Mouse (Mus musculus) limb, embryonic 13.5 days (tissue): Measurements from ENCODE around the gene CN725425. TPM values are rescaled to one million over a fixed set of nuclear protein-coding genes. Genes with fewer than 3 reads are reported as not detected.
A peak's percentile ranks its signal among the peaks of the same experiment; 100 is the strongest.

Experiments used
- ATAC-seq: fragments of 200-750 bp; cut with Nextera tagmentation; 2 replicates; pipeline ENCODE4 v1.8.0; 2017; ENCODE audit warnings: low read depth, moderate number of reproducible peaks, moderate TSS enrichment; ENCODE audit not compliant: low FRiP score
- H3K27ac ChIP-seq: fragments of 300-500 bp; sonication (generic); 2 replicates; pipeline ENCODE4 v1.5.1; 2015; ENCODE audit warnings: inconsistent platforms, mild to moderate bottlenecking, moderate library complexity
- H3K27me3 ChIP-seq: fragments of 300-500 bp; sonication (generic); 2 replicates; pipeline ENCODE4 v1.6.1; 2015; ENCODE audit warnings: mild to moderate bottlenecking, inconsistent platforms
- H3K36me3 ChIP-seq: fragments of 300-500 bp; sonication (generic); 2 replicates; pipeline ENCODE4 v1.6.1; 2015; ENCODE audit warnings: inconsistent platforms, mild to moderate bottlenecking, moderate library complexity
- H3K4me1 ChIP-seq: fragments of 300-500 bp; sonication (generic); 2 replicates; pipeline ENCODE4 v1.6.1; 2015; ENCODE audit warnings: inconsistent platforms
- H3K4me2 ChIP-seq: fragments of 300-500 bp; sonication (generic); replicated peaks from 2 replicates; pipeline ENCODE4 v1.6.1; 2015; ENCODE audit warnings: inconsistent platforms, mild to moderate bottlenecking, moderate library complexity
- H3K4me3 ChIP-seq: fragments of 300-500 bp; sonication (generic); 2 replicates; pipeline ENCODE4 v1.5.1; 2015; ENCODE audit warnings: moderate library complexity, mild to moderate bottlenecking, inconsistent platforms
- H3K9ac ChIP-seq: fragments of 300-500 bp; sonication (generic); 2 replicates; pipeline ENCODE4 v1.6.1; 2015; ENCODE audit warnings: mild to moderate bottlenecking, inconsistent platforms
- H3K9me3 ChIP-seq: fragments of 300-500 bp; sonication (generic); 2 replicates; pipeline ENCODE4 v1.6.1; 2016; ENCODE audit warnings: inconsistent platforms
- WGBS: fragments of 180-500 bp; shearing (Covaris S2); methylation state at CpG from one replicate; pipeline ENCODE4 v1.1.7; 2015; 5-methylcytosine and 5-hydroxymethylcytosine counted together
- polyA plus RNA-seq: library from polyadenylated mRNA; unstranded; fragments of >200 nt; fragmentation: Nextera tagmentation; extraction: Ambion mirVana; gene quantifications from 2 replicates; pipeline ENCODE4 v1.2.1, GENCODE M21; 2015

The CN725425 gene
- polyA plus RNA-seq, 1 experiment from 2014 or later, result not detected

DNA sequence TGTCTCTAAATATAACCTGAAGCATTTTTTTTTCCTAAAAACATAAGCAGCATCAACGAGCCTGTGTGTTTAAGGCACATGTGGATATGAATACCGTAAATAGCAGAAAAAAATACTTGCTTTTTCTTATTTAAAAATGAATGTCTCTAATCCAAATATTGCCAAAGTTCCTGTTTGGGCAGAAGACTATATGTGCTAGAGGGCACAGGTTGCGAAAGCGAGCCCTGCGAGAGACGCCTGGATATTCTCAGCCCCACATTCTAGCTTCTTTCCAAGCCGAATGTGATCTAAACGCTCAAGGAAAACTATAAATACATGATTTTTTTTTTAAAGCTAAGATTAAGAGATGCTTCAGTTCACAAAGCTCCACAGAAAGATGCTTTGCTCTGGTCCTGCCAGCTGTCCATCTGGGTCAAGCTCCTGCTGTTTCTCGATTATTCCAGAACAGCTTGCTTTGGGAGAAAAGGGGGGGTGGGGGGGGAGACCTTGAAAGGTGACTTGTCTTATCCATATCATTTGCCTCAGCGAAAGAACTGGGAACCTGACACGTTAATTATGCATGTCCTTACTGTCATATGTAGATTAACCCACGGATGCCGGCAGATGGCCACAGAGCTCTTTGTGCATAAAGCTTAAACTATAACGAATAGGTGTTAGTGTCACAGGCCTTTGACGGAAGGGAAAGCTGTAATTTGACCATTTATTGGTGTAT lies 19.2 kb upstream of the CN725425 start:
- H3K4me2 ChIP-seq, result no peak overlapping the region
- H3K4me3 ChIP-seq, result no peak overlapping the region
- no peaks in the 10 kb centered on the region for H3K27me3 ChIP-seq
- 71% methylated on average over 15 of the region's 15 CpGs for WGBS
- no peaks in the 10 kb centered on the region for H3K36me3 ChIP-seq
- no peaks in the 10 kb centered on the region for H3K4me1 ChIP-seq
- ATAC-seq, result no peak
- no peak overlapping the region for H3K9ac ChIP-seq
- no peak overlapping the region for H3K27ac ChIP-seq
- H3K9me3 ChIP-seq, result no peaks in the 10 kb centered on the region

DNA sequence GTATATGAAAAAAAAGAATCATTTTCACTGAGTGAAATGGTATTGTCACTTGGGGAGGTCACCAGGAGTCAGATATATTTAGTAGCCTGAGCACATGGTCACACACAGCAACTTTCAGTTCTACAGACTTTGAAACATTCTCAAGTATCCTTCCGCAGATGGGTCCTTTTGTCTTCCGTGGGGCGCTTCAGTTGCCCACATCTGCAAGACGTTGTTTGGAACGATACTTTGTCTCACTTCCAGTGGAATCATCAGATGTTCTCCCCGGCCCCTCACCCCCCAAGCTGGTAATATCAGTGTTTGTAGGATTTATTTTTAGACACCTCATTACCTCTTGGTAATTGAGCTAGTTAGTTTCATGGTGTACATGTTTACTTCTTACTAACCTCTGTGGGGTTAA lies 12.9 kb upstream of the CN725425 start:
- peaks cover 12% of the 10 kb centered on the region for H3K4me1 ChIP-seq
- no peak overlapping the region for H3K4me2 ChIP-seq
- no peaks in the 10 kb centered on the region for H3K9me3 ChIP-seq
- H3K9ac ChIP-seq, result no peak overlapping the region
- WGBS, result 80% methylated on average over 6 of the region's 6 CpGs
- no peak for ATAC-seq
- no peak overlapping the region for H3K27ac ChIP-seq
- H3K4me3 ChIP-seq, result no peak overlapping the region
- H3K36me3 ChIP-seq, result no peaks in the 10 kb centered on the region
- H3K27me3 ChIP-seq, result peaks cover 3% of the 10 kb centered on the region; the same call in 1 of the 2 replicates

DNA sequence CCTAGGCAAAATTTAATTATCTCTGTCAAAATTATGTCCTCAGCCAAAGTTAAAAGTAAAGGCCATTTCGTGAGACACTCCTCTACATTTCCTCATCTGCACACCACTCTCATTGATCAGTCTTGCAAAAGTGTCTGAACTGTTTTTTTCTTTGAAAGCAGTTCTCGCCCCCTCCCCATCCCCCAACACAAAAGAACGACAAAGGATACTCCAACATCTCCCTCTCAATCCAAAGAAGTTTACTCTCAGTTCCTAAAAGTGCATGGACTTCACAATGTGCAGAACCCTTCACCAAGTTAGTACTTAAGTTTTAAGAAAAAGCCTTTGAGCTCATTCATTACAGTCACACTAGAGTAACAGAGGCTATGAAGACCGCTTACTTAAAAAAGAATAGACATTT lies 9.3 kb upstream of the CN725425 start:
- Histone ChIP-seq H3K9ac (no peak overlapping the region), H3K9me3 (no peaks in the 10 kb centered on the region), H3K4me3 (peak overlapping the region; percentile 50), H3K4me2 (peak overlapping the region; percentile 79), H3K27me3 (peaks cover 3% of the 10 kb centered on the region; the same call in 1 of the 2 replicates), H3K27ac (no peak overlapping the region), H3K4me1 (peaks cover 12% of the 10 kb centered on the region), H3K36me3 (no peaks in the 10 kb centered on the region)
- WGBS, result 39% methylated on average over 4 of the region's 4 CpGs
- no peak for ATAC-seq

DNA sequence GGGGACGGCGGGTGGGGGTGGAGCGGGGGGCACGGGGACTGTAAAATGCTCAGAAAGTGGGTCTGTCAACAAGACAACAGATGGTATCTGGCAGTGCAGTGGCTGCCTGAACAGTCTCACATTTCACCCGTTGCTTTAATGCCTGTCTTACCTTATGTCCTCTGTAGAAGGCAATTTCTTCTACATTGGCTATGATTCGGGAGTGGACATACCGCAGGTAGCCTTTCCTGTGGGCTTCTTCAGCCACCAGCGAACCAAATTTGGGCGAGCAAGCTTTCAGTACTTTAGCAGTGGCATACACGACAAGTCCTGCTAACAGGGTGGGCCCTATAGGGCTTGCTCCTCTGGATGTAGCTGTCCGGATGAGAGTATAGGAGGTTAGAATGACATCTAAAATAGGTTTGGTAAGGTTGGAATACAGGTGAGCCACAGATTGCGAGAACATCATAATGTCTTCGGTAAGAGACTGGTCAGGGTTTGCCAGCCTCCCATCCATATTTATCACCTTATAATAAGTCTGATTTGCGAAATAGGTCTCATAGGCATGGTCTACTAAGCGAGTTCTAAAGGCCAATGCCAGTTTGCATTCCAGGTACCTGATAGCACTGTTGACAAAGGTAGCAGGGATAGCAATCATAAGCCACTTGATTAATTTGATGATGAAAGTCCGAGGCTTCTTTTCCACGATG lies 8.6 kb upstream of the CN725425 start:
- Histone ChIP-seq H3K4me2 (peak overlapping the region; percentile 79), H3K4me3 (peak overlapping the region; percentile 50), H3K27me3 (peaks cover 3% of the 10 kb centered on the region; the same call in 1 of the 2 replicates), H3K9me3 (no peaks in the 10 kb centered on the region), H3K27ac (no peak overlapping the region), H3K4me1 (peaks cover 12% of the 10 kb centered on the region), H3K9ac (peak overlapping the region; percentile 61; the same call in 1 of the 2 replicates), H3K36me3 (no peaks in the 10 kb centered on the region)
- 40% methylated on average over 17 of the region's 17 CpGs for WGBS
- ATAC-seq, result no peak

DNA sequence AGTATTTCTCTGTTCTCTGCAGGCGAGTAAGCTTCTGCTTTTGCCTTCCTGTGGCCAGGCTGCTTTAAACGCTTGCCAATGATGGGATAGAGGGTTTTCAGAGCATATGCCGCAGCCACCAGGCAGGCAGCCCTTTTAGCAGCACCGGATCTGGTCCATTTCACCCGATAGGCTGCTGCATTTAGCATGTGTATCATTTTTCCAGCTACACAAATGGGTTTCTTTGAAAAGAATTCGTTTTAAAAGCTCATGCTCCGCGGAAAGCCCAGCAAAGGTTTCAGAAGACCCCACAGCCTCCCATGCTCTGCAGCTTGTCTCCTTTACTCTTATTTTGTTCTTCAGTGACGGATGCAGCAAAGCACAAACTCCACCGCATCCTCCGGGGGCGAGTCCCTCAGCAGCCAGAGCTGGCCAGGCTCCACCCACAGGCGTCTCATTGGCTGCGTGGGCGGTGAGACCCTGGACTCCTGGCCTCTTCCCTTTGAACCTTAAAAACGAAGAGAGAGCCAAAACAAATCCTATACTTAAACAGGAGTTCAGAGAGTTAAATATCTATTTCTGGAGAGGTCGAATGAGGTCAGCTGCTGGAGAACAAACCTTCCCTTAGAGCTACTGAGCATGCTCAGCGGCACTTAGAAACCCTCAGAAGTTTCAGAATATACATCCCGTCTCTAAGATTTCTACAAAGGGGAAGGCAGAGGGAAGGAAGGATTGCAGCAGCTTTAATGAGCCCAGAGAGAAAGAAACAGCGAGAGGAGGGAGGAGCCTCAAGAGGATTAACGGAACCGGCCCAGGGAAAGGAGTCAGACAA lies 7.7 kb upstream of the CN725425 start, which contains the start of gene Abcd2:
Gene Abcd2, minus strand, starts transcription at position 388 of the 811 bp plus-strand sequence.
- H3K27ac ChIP-seq, result peak within 1 kb of the TSS; percentile 63; the same call in 1 of the 2 replicates
- no peaks in the 10 kb centered on the region for H3K9me3 ChIP-seq
- peak within 1 kb of the TSS; percentile 61 for H3K9ac ChIP-seq
- peak within 1 kb of the TSS; percentile 50 for H3K4me3 ChIP-seq
- H3K4me1 ChIP-seq, result peaks cover 12% of the 10 kb centered on the region
- peak within 1 kb of the TSS; percentile 79 for H3K4me2 ChIP-seq
- under 1% methylated on average over 22 of the region's 22 CpGs for WGBS
- ATAC-seq, result peak; percentile 89
- peaks cover 3% of the 10 kb centered on the region; the same call in 1 of the 2 replicates for H3K27me3 ChIP-seq
- H3K36me3 ChIP-seq, result no peaks in the 10 kb centered on the region

DNA sequence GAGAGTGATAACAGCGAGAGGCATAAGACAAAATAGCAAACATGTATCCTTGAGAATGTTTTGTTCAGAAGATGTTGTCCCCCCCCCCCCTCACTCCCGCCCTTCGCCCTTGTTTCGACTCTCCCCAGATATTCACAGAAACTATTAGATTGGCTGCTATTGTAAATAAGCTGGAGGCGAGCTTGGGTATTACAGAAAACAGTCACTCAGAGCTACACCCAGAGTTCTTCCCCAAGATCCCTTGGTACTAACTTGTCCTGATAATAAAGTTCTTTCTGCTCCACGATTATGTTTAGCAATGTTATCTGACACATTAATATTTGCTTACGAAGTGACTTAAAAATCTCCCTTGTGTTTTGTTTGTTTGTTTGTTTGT lies 7.1 kb upstream of the CN725425 start:
- peaks cover 3% of the 10 kb centered on the region; the same call in 1 of the 2 replicates for H3K27me3 ChIP-seq
- peak; percentile 48 for ATAC-seq
- H3K36me3 ChIP-seq, result no peaks in the 10 kb centered on the region
- H3K27ac ChIP-seq, result peak overlapping the region; percentile 63; the same call in 1 of the 2 replicates
- peak overlapping the region; percentile 50 for H3K4me3 ChIP-seq
- H3K4me1 ChIP-seq, result peaks cover 12% of the 10 kb centered on the region
- WGBS, result 11% methylated on average over 7 of the region's 7 CpGs
- H3K9ac ChIP-seq, result peak overlapping the region; percentile 61
- peak overlapping the region; percentile 79 for H3K4me2 ChIP-seq
- H3K9me3 ChIP-seq, result no peaks in the 10 kb centered on the region

DNA sequence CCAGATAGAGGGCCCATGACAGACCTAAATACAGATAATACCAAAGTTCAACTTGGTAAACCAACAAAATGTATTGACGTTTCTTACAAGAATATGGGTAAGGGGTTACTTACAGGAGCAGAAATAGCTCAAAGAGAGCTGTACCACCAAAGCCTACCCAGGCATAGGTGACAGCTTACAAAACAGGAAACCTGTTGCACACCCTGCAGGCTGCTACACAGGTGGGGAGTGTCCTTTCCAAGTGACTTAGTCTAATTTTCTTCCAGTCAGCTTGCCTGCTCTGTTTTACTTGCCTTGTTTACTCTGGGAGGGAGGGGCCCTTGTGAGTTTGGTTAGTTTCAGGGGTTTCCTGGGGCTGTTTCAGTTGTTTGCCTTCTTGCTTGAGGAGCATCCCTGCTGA lies 1.5 kb downstream of the CN725425 start:
- Histone ChIP-seq H3K4me2 (no peak overlapping the region), H3K4me1 (no peaks in the 10 kb centered on the region)
- ATAC-seq, result no peak

DNA sequence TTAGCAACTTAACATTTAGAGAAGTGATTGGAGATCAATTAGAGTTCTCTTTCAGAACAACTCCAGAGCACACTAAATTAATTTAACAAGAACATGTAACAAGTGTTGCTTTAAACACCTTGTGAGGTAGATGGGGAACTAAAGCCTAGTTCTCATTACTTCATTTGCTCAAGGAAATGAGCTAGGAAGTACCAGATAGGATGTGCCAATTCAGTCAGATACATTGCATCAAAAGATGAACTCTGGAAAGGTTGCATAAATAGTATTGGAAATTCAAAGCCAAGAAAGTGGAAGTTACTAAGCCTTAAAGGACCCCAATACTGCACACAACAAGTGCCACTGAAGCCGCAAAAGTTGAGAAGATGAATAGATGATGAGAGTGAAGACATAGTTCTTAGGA lies 3.2 kb downstream of the CN725425 start:
- Histone ChIP-seq H3K4me3 (no peak overlapping the region), H3K4me2 (no peak overlapping the region), H3K27me3 (no peaks in the 10 kb centered on the region), H3K9me3 (no peaks in the 10 kb centered on the region), H3K9ac (no peak overlapping the region), H3K36me3 (no peaks in the 10 kb centered on the region), H3K4me1 (no peaks in the 10 kb centered on the region), H3K27ac (no peak overlapping the region)
- WGBS, result 93% methylated on average over 1 of the region's 1 CpGs
- no peak for ATAC-seq

More for the DNA sequence above, 1.5 kb downstream of the CN725425 start:
- Histone ChIP-seq H3K36me3 (no peaks in the 10 kb centered on the region), H3K27me3 (no peaks in the 10 kb centered on the region), H3K9me3 (no peaks in the 10 kb centered on the region), H3K9ac (no peak overlapping the region), H3K4me3 (no peak overlapping the region), H3K27ac (no peak overlapping the region)
- WGBS, result 96% methylated on average over 1 of the region's 1 CpGs

DNA sequence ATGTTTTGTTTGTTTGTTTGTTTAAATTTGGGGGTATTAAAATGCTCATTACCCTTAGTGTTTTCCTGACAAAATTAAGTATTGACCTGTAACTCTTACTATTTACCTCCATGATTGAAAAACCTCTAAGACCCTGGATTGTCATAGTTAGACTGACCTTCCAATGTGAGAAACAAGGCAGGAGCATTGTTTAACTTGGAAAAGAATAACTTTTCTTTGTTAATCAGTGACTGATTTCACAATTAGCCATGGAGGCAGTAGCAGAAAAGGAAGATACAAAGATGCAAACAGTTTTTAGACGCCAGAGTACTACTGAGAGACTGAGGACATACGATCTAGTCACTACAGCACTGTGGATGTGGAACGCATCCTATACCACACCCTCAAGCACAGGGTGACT lies 4.2 kb downstream of the CN725425 start:
- H3K4me1 ChIP-seq, result no peaks in the 10 kb centered on the region
- no peak overlapping the region for H3K4me3 ChIP-seq
- no peak overlapping the region for H3K27ac ChIP-seq
- H3K27me3 ChIP-seq, result no peaks in the 10 kb centered on the region
- no peak overlapping the region for H3K4me2 ChIP-seq
- no peak for ATAC-seq
- 87% methylated on average over 3 of the region's 3 CpGs for WGBS
- H3K9me3 ChIP-seq, result no peaks in the 10 kb centered on the region
- no peak overlapping the region for H3K9ac ChIP-seq
- no peaks in the 10 kb centered on the region for H3K36me3 ChIP-seq

DNA sequence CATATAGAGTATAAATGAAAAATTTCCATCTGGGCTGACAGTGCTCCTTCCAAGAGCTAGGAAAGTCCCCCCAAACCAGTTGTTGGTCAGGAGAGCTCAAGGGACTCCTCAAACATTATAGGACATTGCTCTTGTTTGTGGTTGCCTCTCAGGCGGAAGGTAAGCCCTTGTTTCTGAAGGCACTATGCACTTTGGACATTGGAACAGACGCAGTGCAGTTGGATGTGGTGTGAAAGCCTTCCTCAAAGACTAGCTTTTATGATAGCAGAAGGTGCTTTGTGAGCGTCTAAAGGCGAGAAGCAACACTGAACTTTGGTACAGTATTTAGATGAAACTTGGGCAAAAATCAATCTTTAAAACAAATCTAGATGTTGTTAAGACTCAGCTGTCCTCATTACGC lies 7.2 kb downstream of the CN725425 start:
- 89% methylated on average over 5 of the region's 5 CpGs for WGBS
- Histone ChIP-seq H3K4me2 (no peak overlapping the region), H3K9me3 (no peaks in the 10 kb centered on the region), H3K36me3 (no peaks in the 10 kb centered on the region), H3K27ac (no peak overlapping the region), H3K4me1 (no peaks in the 10 kb centered on the region), H3K9ac (no peak overlapping the region), H3K4me3 (no peak overlapping the region), H3K27me3 (no peaks in the 10 kb centered on the region)
- ATAC-seq, result no peak

DNA sequence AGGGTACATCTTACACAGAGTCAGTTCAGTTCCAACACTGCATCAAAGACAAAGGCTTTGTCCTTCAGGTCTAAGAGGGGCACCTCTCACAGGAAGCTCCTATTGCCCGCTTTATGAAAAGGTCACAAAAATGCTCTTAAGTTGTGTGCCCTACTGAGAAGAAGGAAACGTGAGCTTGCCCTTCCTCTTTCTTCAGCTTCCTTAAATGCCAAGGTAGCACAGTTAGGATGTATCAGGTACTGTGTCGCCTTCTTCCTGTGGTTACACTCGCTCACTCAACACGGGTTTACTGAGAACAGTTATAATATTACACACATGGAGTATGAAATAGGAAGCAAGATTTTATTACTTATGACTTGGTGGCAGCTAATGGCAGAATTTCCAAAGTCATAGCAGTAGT lies 38.0 kb downstream of the CN725425 start:
- no peaks in the 10 kb centered on the region for H3K27me3 ChIP-seq
- no peaks in the 10 kb centered on the region for H3K36me3 ChIP-seq
- H3K4me2 ChIP-seq, result no peak overlapping the region
- ATAC-seq, result no peak
- H3K27ac ChIP-seq, result no peak overlapping the region
- H3K9me3 ChIP-seq, result no peaks in the 10 kb centered on the region
- 83% methylated on average over 5 of the region's 5 CpGs for WGBS
- H3K9ac ChIP-seq, result no peak overlapping the region
- no peaks in the 10 kb centered on the region for H3K4me1 ChIP-seq
- H3K4me3 ChIP-seq, result no peak overlapping the region
